Mouse (Mus musculus) G1E (cell line): Measurements from ENCODE around the gene Me3. TPM values are rescaled to one million over a fixed set of nuclear protein-coding genes. Genes with fewer than 3 reads are reported as not detected.

Experiments
- ATAC-seq: 2 replicates; pipeline ENCODE4 v1.8.0; 2016; ENCODE audit warnings: mild to moderate bottlenecking; ENCODE audit not compliant: insufficient number of reproducible peaks, poor library complexity, low FRiP score, severe bottlenecking; ENCODE audit errors: extremely low read depth
- DNase-seq: peaks from one replicate; pipeline ENCODE4 v3.0.0; 2012; ENCODE audit warnings: low spot score
- H3K27me3 ChIP-seq: 2 replicates; pipeline ENCODE4 v1.6.1; 2012; ENCODE audit warnings: mild to moderate bottlenecking, low read length, inconsistent platforms; ENCODE audit not compliant: insufficient read depth
- H3K36me3 ChIP-seq: replicated peaks from 2 replicates; pipeline ENCODE3; 2012; ENCODE audit warnings: mild to moderate bottlenecking, inconsistent platforms
- H3K4me1 ChIP-seq: 2 replicates; pipeline ENCODE4 v1.6.1; 2012; ENCODE audit warnings: low read depth, low read length, inconsistent platforms, mixed read lengths; ENCODE audit not compliant: insufficient read depth
- H3K4me3 ChIP-seq: 2 replicates; pipeline ENCODE4 v1.5.1; 2012; ENCODE audit warnings: low read depth, mild to moderate bottlenecking, inconsistent platforms, low read length, moderate library complexity, mixed read lengths
- H3K9me3 ChIP-seq: replicated peaks from 2 replicates; pipeline ENCODE4 v1.6.1; 2012; ENCODE audit warnings: inconsistent platforms
- CTCF ChIP-seq: IDR thresholded peaks from 2 replicates; pipeline ENCODE4 v1.5.1; 2012; ENCODE audit warnings: low read depth, low read length, inconsistent platforms, mixed read lengths
- GATA1 ChIP-seq: IDR thresholded peaks from 2 replicates; pipeline ENCODE4 v1.6.1; 2012; ENCODE audit warnings: borderline replicate concordance, low read length, inconsistent platforms, mixed read lengths
- GATA2 ChIP-seq: IDR thresholded peaks from 2 replicates; pipeline ENCODE4 v1.6.1; 2012; ENCODE audit warnings: low read depth, low read length, inconsistent platforms, borderline replicate concordance
- POLR2AphosphoS5 ChIP-seq: IDR thresholded peaks from 2 replicates; pipeline ENCODE4 v1.6.1; 2012; ENCODE audit warnings: low read depth, low read length, inconsistent platforms; ENCODE audit not compliant: insufficient replicate concordance
- TAL1 ChIP-seq: conservative IDR thresholded peaks from 2 replicates; pipeline ENCODE4 v1.6.1; 2012; ENCODE audit warnings: low read depth, low read length, inconsistent platforms, mixed read lengths
- polyA plus RNA-seq: library from polyadenylated mRNA; stranded (reverse); fragments of >175 nt; gene quantifications from 2 replicates; pipeline ENCODE4 v1.2.3, GENCODE M21; 2012
- total RNA-seq, 2 experiments: library from RNA; stranded (forward) in 1 of 2; stranded (reverse) in 1 of 2; fragments of 200-1000 nt in 1 of 2; fragments of >200 nt in 1 of 2; fragmentation: Nextera tagmentation in 1 of 2; gene quantifications; 2 replicates each; pipeline ENCODE4 v1.2.3; 2014 to 2017

The Me3 gene
- not detected in 2 replicates for total RNA-seq (2014; fragmentation: Nextera tagmentation)
- total RNA-seq (2017) = 0.17 and 0.33 TPM in 2 replicates
- not detected in 2 replicates for polyA plus RNA-seq

GRCm38 (mm10) chr7:89632342-89633251 lies at the start of gene Me3:
Me3 (plus strand) TSS chr7:89632392.
- DNase-seq (no peak), ATAC-seq (no peak)
- H3K4me1 ChIP-seq = no peaks in the 10 kb centered on the region
- H3K27me3 ChIP-seq = no peaks in the 10 kb centered on the region
- H3K9me3 ChIP-seq = no peaks in the 10 kb centered on the region
- no peak within 1 kb of the TSS for H3K4me3 ChIP-seq
- no peak for TF ChIP-seq CTCF
- TF ChIP-seq GATA1 = no peak
- TF ChIP-seq GATA2 = no peak
- TF ChIP-seq TAL1 = no peak
- TF ChIP-seq POLR2AphosphoS5 = no peak
- H3K36me3 ChIP-seq = no peaks in the 10 kb centered on the region

- no peak for TF ChIP-seq POLR2AphosphoS5
- TF ChIP-seq GATA1 = no peak
- no peak for TF ChIP-seq GATA2
- TF ChIP-seq TAL1 = no peak
- TF ChIP-seq CTCF = no peak
- H3K27me3 ChIP-seq = no peaks in the 10 kb centered on the region
- ATAC-seq (no peak), DNase-seq (no peak)
- H3K9me3 ChIP-seq = no peaks in the 10 kb centered on the region
- no peaks in the 10 kb centered on the region for H3K36me3 ChIP-seq
- H3K4me1 ChIP-seq = no peaks in the 10 kb centered on the region
- no peak overlapping the region for H3K4me3 ChIP-seq
Observed at GRCm38 (mm10) chr7:89590039-89590438, 42.2 kb upstream of the Me3 start.

GRCm38 (mm10) chr7:89590542-89591251 lies 41.5 kb upstream of the Me3 start:
- no peaks in the 10 kb centered on the region for H3K9me3 ChIP-seq
- TF ChIP-seq GATA1 (no peak), GATA2 (no peak), POLR2AphosphoS5 (no peak), TAL1 (no peak), CTCF (no peak)
- ATAC-seq (no peak), DNase-seq (no peak)
- no peaks in the 10 kb centered on the region for H3K36me3 ChIP-seq
- H3K4me1 ChIP-seq = no peaks in the 10 kb centered on the region
- no peaks in the 10 kb centered on the region for H3K27me3 ChIP-seq
- no peak overlapping the region for H3K4me3 ChIP-seq

- no peak for DNase-seq
- Histone ChIP-seq H3K4me1 (no peaks in the 10 kb centered on the region), H3K4me3 (no peak overlapping the region), H3K27me3 (no peaks in the 10 kb centered on the region), H3K36me3 (no peaks in the 10 kb centered on the region), H3K9me3 (no peaks in the 10 kb centered on the region)
- no peak for TF ChIP-seq GATA1
- TF ChIP-seq TAL1 = no peak
- TF ChIP-seq CTCF = no peak
- ATAC-seq = no peak
Observed at GRCm38 (mm10) chr7:89595813-89596212, 36.4 kb upstream of the Me3 start.

GRCm38 (mm10) chr7:89605589-89606536 lies 26.3 kb upstream of the Me3 start:
- DNase-seq = no peak
- H3K27me3 ChIP-seq = no peaks in the 10 kb centered on the region
- no peaks in the 10 kb centered on the region for H3K36me3 ChIP-seq
- H3K4me1 ChIP-seq = no peaks in the 10 kb centered on the region
- H3K9me3 ChIP-seq = no peaks in the 10 kb centered on the region
- ATAC-seq = no peak
- H3K4me3 ChIP-seq = no peak overlapping the region
- TF ChIP-seq GATA1 (no peak), GATA2 (no peak), CTCF (no peak), TAL1 (no peak), POLR2AphosphoS5 (no peak)
